Mouse (Mus musculus): Measurements from ENCODE around the gene Gm49320. TPM values are rescaled to one million over a fixed set of nuclear protein-coding genes. Genes with fewer than 3 reads are reported as not detected.

Gm49320 gene
- polyA plus RNA-seq, 1 experiment: 2.6 TPM

GRCm38 (mm10) chr8:4205246-4206123 is 33.2 kb upstream of the Gm49320 start:
- Histone ChIP-seq H3K27me3 (ENCODE audit: control insufficient read depth, insufficient read depth, low read length) (no peaks in the 10 kb centered on the region), H3K27ac (ENCODE audit: control insufficient read depth, insufficient read depth, low read length) (no peak overlapping the region), H3K4me1 (replicated peaks; ENCODE audit: control insufficient read depth, insufficient read depth, low read length) (no peaks in the 10 kb centered on the region), H3K36me3 (ENCODE audit: control insufficient read depth, insufficient read depth, low read length) (no peaks in the 10 kb centered on the region), H3K4me3 (ENCODE audit: control insufficient read depth, insufficient read depth, low read length) (no peak overlapping the region)
- WGBS: 88% methylated on average over 38 of the region's 38 CpGs
- DNase-seq: no peak
- TF ChIP-seq CTCF (IDR thresholded peaks at IDR 0.05; ENCODE audit: borderline replicate concordance, control insufficient read depth, extremely low read depth, insufficient read depth, low read length, poor library complexity) (no peak), POLR2A (IDR thresholded peaks at IDR 0.05; ENCODE audit: control insufficient read depth, extremely low read depth, insufficient read depth, low read length, poor library complexity) (no peak)

GRCm38 (mm10) chr8:4206182-4207015 is 32.3 kb upstream of the Gm49320 start:
- DNase-seq: no peak
- Histone ChIP-seq H3K4me1 (replicated peaks; ENCODE audit: control insufficient read depth, insufficient read depth, low read length) (no peaks in the 10 kb centered on the region), H3K36me3 (ENCODE audit: control insufficient read depth, insufficient read depth, low read length) (no peaks in the 10 kb centered on the region), H3K27ac (ENCODE audit: control insufficient read depth, insufficient read depth, low read length) (no peak overlapping the region), H3K27me3 (ENCODE audit: control insufficient read depth, insufficient read depth, low read length) (no peaks in the 10 kb centered on the region), H3K4me3 (ENCODE audit: control insufficient read depth, insufficient read depth, low read length) (no peak overlapping the region)
- WGBS: 86% methylated on average over 44 of the region's 44 CpGs
- TF ChIP-seq CTCF (IDR thresholded peaks at IDR 0.05; ENCODE audit: borderline replicate concordance, control insufficient read depth, extremely low read depth, insufficient read depth, low read length, poor library complexity) (no peak), POLR2A (IDR thresholded peaks at IDR 0.05; ENCODE audit: control insufficient read depth, extremely low read depth, insufficient read depth, low read length, poor library complexity) (no peak)

GRCm38 (mm10) chr8:4207016-4207350 is 31.7 kb upstream of the Gm49320 start:
- no peaks in the 10 kb centered on the region for H3K4me1 ChIP-seq (replicated peaks; ENCODE audit: control insufficient read depth, insufficient read depth, low read length)
- DNase-seq: no peak
- no peaks in the 10 kb centered on the region for H3K27me3 ChIP-seq (ENCODE audit: control insufficient read depth, insufficient read depth, low read length)
- WGBS: 97% methylated on average over 2 of the region's 2 CpGs
- no peaks in the 10 kb centered on the region for H3K36me3 ChIP-seq (ENCODE audit: control insufficient read depth, insufficient read depth, low read length)
- H3K4me3 ChIP-seq (ENCODE audit: control insufficient read depth, insufficient read depth, low read length): no peak overlapping the region
- TF ChIP-seq CTCF (IDR thresholded peaks at IDR 0.05; ENCODE audit: borderline replicate concordance, control insufficient read depth, extremely low read depth, insufficient read depth, low read length, poor library complexity) (no peak), POLR2A (IDR thresholded peaks at IDR 0.05; ENCODE audit: control insufficient read depth, extremely low read depth, insufficient read depth, low read length, poor library complexity) (no peak)
- H3K27ac ChIP-seq (ENCODE audit: control insufficient read depth, insufficient read depth, low read length): no peak overlapping the region

GRCm38 (mm10) chr8:4211097-4211496 is 27.6 kb upstream of the Gm49320 start:
- no peak overlapping the region for H3K4me3 ChIP-seq (ENCODE audit: control insufficient read depth, insufficient read depth, low read length)
- 86% methylated on average over 6 of the region's 6 CpGs for WGBS
- H3K27ac ChIP-seq (ENCODE audit: control insufficient read depth, insufficient read depth, low read length): no peak overlapping the region
- peaks cover 4% of the 10 kb centered on the region; the same call in 1 of the 2 replicates for H3K27me3 ChIP-seq (ENCODE audit: control insufficient read depth, insufficient read depth, low read length)
- no peaks in the 10 kb centered on the region for H3K36me3 ChIP-seq (ENCODE audit: control insufficient read depth, insufficient read depth, low read length)
- H3K4me1 ChIP-seq (replicated peaks; ENCODE audit: control insufficient read depth, insufficient read depth, low read length): peaks cover 25% of the 10 kb centered on the region
- no peak for TF ChIP-seq CTCF (IDR thresholded peaks at IDR 0.05; ENCODE audit: borderline replicate concordance, control insufficient read depth, extremely low read depth, insufficient read depth, low read length, poor library complexity)
- TF ChIP-seq POLR2A (IDR thresholded peaks at IDR 0.05; ENCODE audit: control insufficient read depth, extremely low read depth, insufficient read depth, low read length, poor library complexity): no peak
- no peak for DNase-seq

GRCm38 (mm10) chr8:4212809-4213209 is 25.9 kb upstream of the Gm49320 start:
- Histone ChIP-seq H3K36me3 (ENCODE audit: control insufficient read depth, insufficient read depth, low read length) (no peaks in the 10 kb centered on the region), H3K27me3 (ENCODE audit: control insufficient read depth, insufficient read depth, low read length) (peaks cover 10% of the 10 kb centered on the region; the same call in 1 of the 2 replicates), H3K27ac (ENCODE audit: control insufficient read depth, insufficient read depth, low read length) (no peak overlapping the region), H3K4me1 (replicated peaks; ENCODE audit: control insufficient read depth, insufficient read depth, low read length) (peaks cover 31% of the 10 kb centered on the region), H3K4me3 (ENCODE audit: control insufficient read depth, insufficient read depth, low read length) (peak overlapping the region; percentile 43)
- DNase-seq: no peak
- under 1% methylated on average over 24 of the region's 25 CpGs for WGBS
- TF ChIP-seq POLR2A (IDR thresholded peaks at IDR 0.05; ENCODE audit: control insufficient read depth, extremely low read depth, insufficient read depth, low read length, poor library complexity): no peak
- TF ChIP-seq CTCF (IDR thresholded peaks at IDR 0.05; ENCODE audit: borderline replicate concordance, control insufficient read depth, extremely low read depth, insufficient read depth, low read length, poor library complexity): no peak

GRCm38 (mm10) chr8:4213210-4214005 is 25.3 kb upstream of the Gm49320 start:
- peak; percentile 68 for DNase-seq
- Histone ChIP-seq H3K4me1 (replicated peaks; ENCODE audit: control insufficient read depth, insufficient read depth, low read length) (peaks cover 31% of the 10 kb centered on the region), H3K27ac (ENCODE audit: control insufficient read depth, insufficient read depth, low read length) (no peak overlapping the region), H3K36me3 (ENCODE audit: control insufficient read depth, insufficient read depth, low read length) (no peaks in the 10 kb centered on the region), H3K4me3 (ENCODE audit: control insufficient read depth, insufficient read depth, low read length) (peak overlapping the region; percentile 43), H3K27me3 (ENCODE audit: control insufficient read depth, insufficient read depth, low read length) (peaks cover 10% of the 10 kb centered on the region; the same call in 1 of the 2 replicates)
- TF ChIP-seq CTCF (IDR thresholded peaks at IDR 0.05; ENCODE audit: borderline replicate concordance, control insufficient read depth, extremely low read depth, insufficient read depth, low read length, poor library complexity) (no peak), POLR2A (IDR thresholded peaks at IDR 0.05; ENCODE audit: control insufficient read depth, extremely low read depth, insufficient read depth, low read length, poor library complexity) (no peak)
- 2% methylated on average over 18 of the region's 18 CpGs for WGBS

Data from thymus, adult 2 months (tissue).